Mouse (Mus musculus) ES-Bruce4 (cell line): ENCODE data around the gene Tmem213.

Experiments
- CTCF ChIP-seq: IDR thresholded peaks from one replicate; pipeline ENCODE4 v1.8.1; 2011; ENCODE audit warnings: low read depth, low read length
- EP300 ChIP-seq: IDR thresholded peaks from 2 replicates; pipeline ENCODE4 v1.6.1; 2011; ENCODE audit warnings: low read depth, low read length; ENCODE audit not compliant: insufficient read depth
- POLR2A ChIP-seq: IDR thresholded peaks from one replicate; pipeline ENCODE4 v1.8.1; 2011; ENCODE audit warnings: low read length; ENCODE audit not compliant: insufficient read depth

- no peak for TF ChIP-seq EP300
- no peak for TF ChIP-seq POLR2A
- no peak for TF ChIP-seq CTCF
Measured at GRCm38 (mm10) chr6:38123471-38124206, 14.6 kb downstream of the Tmem213 start.
